Mouse (Mus musculus): ENCODE measurements around the gene Thg1l. TPM values are rescaled to one million over a fixed set of nuclear protein-coding genes. Genes with fewer than 3 reads are reported as not detected.
A peak's percentile ranks its signal among the peaks of the same experiment; 100 is the strongest.

The Thg1l gene
- polyA plus RNA-seq, 1 experiment from 2014 or later, result 7.4 TPM

DNA sequence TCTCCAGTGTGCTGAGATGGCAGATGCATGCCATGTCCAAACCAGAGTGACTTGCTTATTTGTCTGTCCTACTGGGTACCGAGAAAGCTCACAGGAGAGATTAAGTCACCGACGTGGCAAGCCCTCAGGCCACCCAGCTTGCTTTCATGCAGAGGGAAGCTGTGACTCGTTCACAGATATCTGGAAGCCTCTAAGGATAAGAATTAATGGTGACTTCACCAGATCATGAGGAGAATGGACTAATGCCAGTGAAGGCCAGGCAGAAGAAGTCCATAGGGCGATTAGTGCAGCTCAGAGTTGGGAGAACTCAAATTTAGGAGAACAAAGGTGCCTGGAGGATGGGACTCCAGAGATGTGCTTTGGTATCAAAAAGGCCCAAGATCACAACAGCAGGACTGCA is 27.8 kb downstream of the Thg1l start:
- Histone ChIP-seq H3K27me3 (no peaks in the 10 kb centered on the region), H3K36me3 (peaks cover 12% of the 10 kb centered on the region), H3K4me3 (no peak overlapping the region), H3K4me1 (replicated peaks) (0 out of 2 replicates have a peak, but pooled peaks cover 2% of the 10 kb centered on the region), H3K9me3 (replicated peaks) (no peaks in the 10 kb centered on the region), H3K4me2 (no peak overlapping the region), H3K27ac (no peak overlapping the region), H3K9ac (no peak overlapping the region)
- WGBS, result 46% methylated on average over 5 of the region's 5 CpGs
- ATAC-seq (replicated peaks; ENCODE audit: insufficient number of reproducible peaks, insufficient read depth, low FRiP score, low read depth), result no peak

DNA sequence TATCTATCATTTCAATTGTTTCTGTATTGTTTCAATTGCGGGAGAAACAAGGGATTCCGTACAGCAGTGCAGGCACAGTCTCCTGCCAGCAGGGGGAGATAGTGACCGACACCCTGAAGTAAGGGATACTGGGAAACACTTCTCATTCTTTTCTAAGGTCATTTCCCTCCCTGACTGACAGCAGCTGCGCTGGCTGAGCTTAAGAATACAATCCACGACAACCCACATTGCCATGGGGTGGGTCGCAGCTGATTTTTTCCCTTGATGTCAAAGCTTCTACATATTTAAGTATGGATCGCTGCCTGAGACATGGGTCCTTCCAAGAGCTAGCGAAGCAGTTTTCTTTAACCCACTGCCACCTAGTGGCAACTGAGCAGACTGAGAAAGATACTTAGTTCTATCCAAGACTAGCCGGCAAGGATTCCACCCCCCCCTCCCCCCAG is 28.6 kb downstream of the Thg1l start:
- 0 out of 2 replicates have a peak, but pooled peaks cover 2% of the 10 kb centered on the region for H3K4me1 ChIP-seq (replicated peaks)
- peak overlapping the region; percentile 44; the same call in 1 of the 2 replicates for H3K27ac ChIP-seq
- 0% methylated on average over 9 of the region's 9 CpGs for WGBS
- no peaks in the 10 kb centered on the region for H3K9me3 ChIP-seq (replicated peaks)
- ATAC-seq (replicated peaks; ENCODE audit: insufficient number of reproducible peaks, insufficient read depth, low FRiP score, low read depth), result peak; percentile 62
- H3K9ac ChIP-seq, result peak overlapping the region; percentile 42
- peaks cover 11% of the 10 kb centered on the region for H3K36me3 ChIP-seq
- H3K4me3 ChIP-seq, result peak overlapping the region; percentile 47
- peak overlapping the region; percentile 61 for H3K4me2 ChIP-seq
- no peaks in the 10 kb centered on the region for H3K27me3 ChIP-seq

DNA sequence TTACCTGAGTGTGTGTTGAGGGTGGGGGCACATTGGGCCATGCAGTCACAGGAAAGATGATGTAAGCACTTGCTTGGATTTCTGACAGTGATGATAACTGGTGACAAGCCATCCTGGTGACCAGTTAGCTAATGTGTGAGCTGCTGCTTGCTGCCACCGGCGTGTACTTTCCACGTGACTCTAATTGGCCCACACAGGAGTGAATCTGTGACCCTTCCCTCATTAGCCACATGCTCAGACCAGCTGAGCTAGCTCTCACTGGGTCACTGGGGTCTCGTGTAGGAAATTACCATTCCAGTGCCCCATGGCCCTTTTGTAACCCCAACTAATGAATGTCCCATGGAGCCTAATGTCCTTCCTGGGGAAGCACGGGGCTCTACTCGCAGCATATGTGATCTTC is 29.9 kb downstream of the Thg1l start:
- no peak overlapping the region for H3K4me3 ChIP-seq
- H3K36me3 ChIP-seq, result peaks cover 7% of the 10 kb centered on the region
- H3K9me3 ChIP-seq (replicated peaks), result no peaks in the 10 kb centered on the region
- WGBS, result 77% methylated on average over 6 of the region's 6 CpGs
- H3K27ac ChIP-seq, result no peak overlapping the region
- no peaks in the 10 kb centered on the region for H3K27me3 ChIP-seq
- H3K9ac ChIP-seq, result no peak overlapping the region
- peaks cover 6% of the 10 kb centered on the region; the same call in 1 of the 2 replicates for H3K4me1 ChIP-seq (replicated peaks)
- ATAC-seq (replicated peaks; ENCODE audit: insufficient number of reproducible peaks, insufficient read depth, low FRiP score, low read depth), result no peak
- H3K4me2 ChIP-seq, result no peak overlapping the region

GRCm38 (mm10) chr11:45921480-45921898 is 33.8 kb downstream of the Thg1l start:
- H3K36me3 ChIP-seq, result no peaks in the 10 kb centered on the region
- no peak overlapping the region for H3K4me3 ChIP-seq
- H3K4me2 ChIP-seq, result no peak overlapping the region; the same call in 1 of the 2 replicates
- no peaks in the 10 kb centered on the region for H3K9me3 ChIP-seq (replicated peaks)
- no peak for ATAC-seq (replicated peaks; ENCODE audit: insufficient number of reproducible peaks, insufficient read depth, low FRiP score, low read depth)
- no peak overlapping the region for H3K9ac ChIP-seq
- peaks cover 6% of the 10 kb centered on the region; the same call in 1 of the 2 replicates for H3K4me1 ChIP-seq (replicated peaks)
- H3K27me3 ChIP-seq, result no peaks in the 10 kb centered on the region
- no peak overlapping the region for H3K27ac ChIP-seq
- WGBS, result 22% methylated on average over 10 of the region's 10 CpGs

DNA sequence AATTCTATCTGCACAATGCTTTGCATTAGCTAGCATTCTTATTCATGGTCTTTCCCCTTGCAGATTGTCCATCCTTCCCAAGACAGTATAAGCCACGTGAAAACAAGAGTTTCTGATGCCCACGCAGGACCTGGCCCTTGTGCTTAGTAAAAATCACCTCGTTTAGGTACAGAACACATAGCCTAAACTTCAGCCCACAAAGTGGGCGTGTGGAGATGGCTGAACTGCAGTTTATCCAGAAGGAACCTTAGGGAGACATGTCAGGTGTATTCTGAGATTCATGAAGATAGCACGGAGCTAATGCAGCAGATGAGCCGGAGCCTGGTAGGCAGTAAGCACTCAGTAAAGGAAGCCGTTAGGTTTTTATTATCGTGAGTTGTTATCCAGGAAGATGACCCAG is 34.3 kb downstream of the Thg1l start:
- Histone ChIP-seq H3K4me3 (no peak overlapping the region), H3K36me3 (no peaks in the 10 kb centered on the region), H3K9me3 (replicated peaks) (no peaks in the 10 kb centered on the region), H3K9ac (no peak overlapping the region), H3K27me3 (no peaks in the 10 kb centered on the region), H3K27ac (no peak overlapping the region), H3K4me1 (replicated peaks) (peaks cover 4% of the 10 kb centered on the region; the same call in 1 of the 2 replicates), H3K4me2 (no peak overlapping the region; the same call in 1 of the 2 replicates)
- 61% methylated on average over 8 of the region's 8 CpGs for WGBS
- ATAC-seq (replicated peaks; ENCODE audit: insufficient number of reproducible peaks, insufficient read depth, low FRiP score, low read depth), result no peak

GRCm38 (mm10) chr11:45918836-45919235 is 36.5 kb downstream of the Thg1l start:
- 57% methylated on average over 4 of the region's 4 CpGs for WGBS
- H3K9ac ChIP-seq, result no peak overlapping the region
- no peak overlapping the region for H3K4me3 ChIP-seq
- H3K27me3 ChIP-seq, result no peaks in the 10 kb centered on the region
- no peak for ATAC-seq (replicated peaks; ENCODE audit: insufficient number of reproducible peaks, insufficient read depth, low FRiP score, low read depth)
- peaks cover 4% of the 10 kb centered on the region; the same call in 1 of the 2 replicates for H3K4me1 ChIP-seq (replicated peaks)
- H3K36me3 ChIP-seq, result no peaks in the 10 kb centered on the region
- no peak overlapping the region for H3K4me2 ChIP-seq
- H3K9me3 ChIP-seq (replicated peaks), result no peaks in the 10 kb centered on the region
- no peak overlapping the region for H3K27ac ChIP-seq

DNA sequence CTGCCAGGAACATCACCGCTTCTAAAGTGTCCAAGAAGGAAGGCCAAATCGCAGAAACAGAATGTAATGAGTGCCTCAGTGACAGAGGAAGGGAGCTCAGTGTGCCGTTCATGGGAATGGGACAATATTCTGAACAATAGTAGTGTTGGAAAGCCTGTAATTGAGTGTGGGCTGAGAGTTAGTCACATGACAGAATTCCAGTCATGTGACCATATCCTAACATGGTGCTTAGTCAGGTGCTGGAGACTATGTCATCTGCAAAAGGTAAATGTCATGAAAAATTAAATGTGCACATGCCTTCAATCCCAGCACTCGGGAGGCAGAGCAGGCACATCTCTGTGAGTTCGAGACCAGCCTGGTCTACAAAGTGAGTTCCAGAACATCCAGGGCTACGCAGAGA is 37.3 kb downstream of the Thg1l start:
- WGBS, result 93% methylated on average over 6 of the region's 6 CpGs
- Histone ChIP-seq H3K27me3 (no peaks in the 10 kb centered on the region), H3K9me3 (replicated peaks) (no peaks in the 10 kb centered on the region), H3K4me1 (replicated peaks) (peaks cover 4% of the 10 kb centered on the region; the same call in 1 of the 2 replicates), H3K9ac (no peak overlapping the region), H3K4me2 (no peak overlapping the region), H3K27ac (no peak overlapping the region), H3K36me3 (no peaks in the 10 kb centered on the region), H3K4me3 (no peak overlapping the region)
- no peak for ATAC-seq (replicated peaks; ENCODE audit: insufficient number of reproducible peaks, insufficient read depth, low FRiP score, low read depth)

- Histone ChIP-seq H3K27ac (no peak overlapping the region), H3K4me3 (no peak overlapping the region), H3K4me1 (replicated peaks) (no peaks in the 10 kb centered on the region), H3K36me3 (peaks cover 9% of the 10 kb centered on the region), H3K9me3 (replicated peaks) (no peaks in the 10 kb centered on the region), H3K27me3 (no peaks in the 10 kb centered on the region), H3K9ac (no peak overlapping the region), H3K4me2 (no peak overlapping the region)
- no peak for ATAC-seq (replicated peaks; ENCODE audit: insufficient number of reproducible peaks, insufficient read depth, low FRiP score, low read depth)
- WGBS, result 88% methylated on average over 10 of the region's 10 CpGs
Measured at GRCm38 (mm10) chr11:45916196-45916595, 39.1 kb downstream of the Thg1l start.

GRCm38 (mm10) chr11:45910701-45911100 is 44.6 kb downstream of the Thg1l start:
- Histone ChIP-seq H3K27ac (no peak overlapping the region), H3K4me2 (no peak overlapping the region), H3K27me3 (no peaks in the 10 kb centered on the region), H3K4me1 (replicated peaks) (no peaks in the 10 kb centered on the region), H3K36me3 (peaks cover 55% of the 10 kb centered on the region), H3K4me3 (no peak overlapping the region), H3K9me3 (replicated peaks) (no peaks in the 10 kb centered on the region), H3K9ac (no peak overlapping the region)
- 91% methylated on average over 5 of the region's 5 CpGs for WGBS
- no peak for ATAC-seq (replicated peaks; ENCODE audit: insufficient number of reproducible peaks, insufficient read depth, low FRiP score, low read depth)

- Histone ChIP-seq H3K4me2 (no peak overlapping the region), H3K9ac (no peak overlapping the region), H3K9me3 (replicated peaks) (no peaks in the 10 kb centered on the region), H3K27me3 (no peaks in the 10 kb centered on the region), H3K36me3 (peaks cover 62% of the 10 kb centered on the region), H3K27ac (no peak overlapping the region), H3K4me3 (no peak overlapping the region), H3K4me1 (replicated peaks) (no peaks in the 10 kb centered on the region)
- no peak for ATAC-seq (replicated peaks; ENCODE audit: insufficient number of reproducible peaks, insufficient read depth, low FRiP score, low read depth)
- 94% methylated on average over 7 of the region's 7 CpGs for WGBS
Measured at GRCm38 (mm10) chr11:45908894-45909293, 46.4 kb downstream of the Thg1l start.

DNA sequence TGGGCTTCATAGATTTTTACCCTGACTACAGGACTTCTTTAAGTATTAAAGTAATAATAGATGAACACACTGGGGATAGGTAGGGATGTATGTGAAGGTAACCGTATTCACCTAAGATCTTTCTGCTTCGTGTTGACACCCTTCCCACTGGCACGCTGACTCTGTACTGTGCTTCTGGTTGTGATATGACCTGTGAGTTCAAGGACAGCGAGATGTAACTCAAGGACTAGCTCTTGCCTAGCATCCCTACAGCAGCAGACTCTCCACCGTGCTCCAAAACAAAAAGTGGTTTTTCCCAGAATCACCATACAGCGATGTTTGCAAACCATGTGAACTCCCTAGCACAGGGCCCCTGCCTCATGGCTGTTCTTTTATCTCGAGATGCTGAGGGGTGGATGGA is 47.2 kb downstream of the Thg1l start:
- no peaks in the 10 kb centered on the region for H3K9me3 ChIP-seq (replicated peaks)
- no peak overlapping the region for H3K9ac ChIP-seq
- WGBS, result 89% methylated on average over 7 of the region's 7 CpGs
- no peaks in the 10 kb centered on the region for H3K4me1 ChIP-seq (replicated peaks)
- H3K27me3 ChIP-seq, result no peaks in the 10 kb centered on the region
- no peak overlapping the region for H3K27ac ChIP-seq
- ATAC-seq (replicated peaks; ENCODE audit: insufficient number of reproducible peaks, insufficient read depth, low FRiP score, low read depth), result no peak
- H3K4me2 ChIP-seq, result no peak overlapping the region
- no peak overlapping the region for H3K4me3 ChIP-seq
- H3K36me3 ChIP-seq, result peaks cover 70% of the 10 kb centered on the region

GRCm38 (mm10) chr11:45907301-45907700 is 48.0 kb downstream of the Thg1l start:
- WGBS, result 69% methylated on average over 5 of the region's 5 CpGs
- Histone ChIP-seq H3K4me3 (no peak overlapping the region), H3K27ac (no peak overlapping the region), H3K36me3 (peaks cover 76% of the 10 kb centered on the region), H3K27me3 (no peaks in the 10 kb centered on the region), H3K4me1 (replicated peaks) (no peaks in the 10 kb centered on the region), H3K4me2 (no peak overlapping the region), H3K9me3 (replicated peaks) (no peaks in the 10 kb centered on the region), H3K9ac (no peak overlapping the region)
- no peak for ATAC-seq (replicated peaks; ENCODE audit: insufficient number of reproducible peaks, insufficient read depth, low FRiP score, low read depth)

All from heart, embryonic 15.5 days (tissue).